Mouse (Mus musculus) myocyte (in vitro differentiated cells): ENCODE data around the gene Rab3d. TPM values are rescaled to one million over a fixed set of nuclear protein-coding genes. Genes with fewer than 3 reads are reported as not detected.
"Not testable (repeated sequence)": the region's sequence is repeated elsewhere in the genome, so short reads cannot be mapped to it uniquely, and the experiment has no call there.

Source experiments
- H3K27me3 ChIP-seq: one replicate; pipeline ENCODE4 v1.6.1; 2011; ENCODE audit not compliant: control insufficient read depth, insufficient read depth, insufficient read length
- H3K36me3 ChIP-seq: one replicate; pipeline ENCODE4 v1.6.1; 2011; ENCODE audit not compliant: control insufficient read depth, insufficient read depth
- H3K4me2 ChIP-seq: one replicate; pipeline ENCODE4 v1.6.1; 2011; ENCODE audit warnings: low read depth, control low read depth
- H3K4me3 ChIP-seq: one replicate; pipeline ENCODE4 v1.5.1; 2011; ENCODE audit warnings: mild to moderate bottlenecking, control low read depth, moderate library complexity
- H3K79me2 ChIP-seq: one replicate; pipeline ENCODE4 v1.6.1; 2011; ENCODE audit not compliant: control insufficient read depth, insufficient read depth
- H3ac ChIP-seq: one replicate; pipeline ENCODE4 v1.6.1; 2011; ENCODE audit not compliant: control insufficient read depth, insufficient read length
- CEBPB ChIP-seq: IDR thresholded peaks from 2 replicates; pipeline ENCODE4 v1.6.1; 2011; ENCODE audit warnings: mild to moderate bottlenecking, moderate library complexity; ENCODE audit not compliant: poor library complexity, insufficient read depth, severe bottlenecking
- E2F4 ChIP-seq: IDR thresholded peaks from one replicate; pipeline ENCODE4 v1.6.1; 2011; ENCODE audit warnings: mild to moderate bottlenecking, control low read depth, moderate library complexity; ENCODE audit not compliant: insufficient read depth
- MAX ChIP-seq: IDR thresholded peaks from one replicate; pipeline ENCODE4 v1.6.1; 2011; ENCODE audit warnings: low read depth, mild to moderate bottlenecking, control low read depth
- MYOD1 ChIP-seq, 3 experiments: IDR thresholded peaks; one replicate each; pipeline ENCODE4 v1.6.1; 2011; ENCODE audit warnings: control low read depth in 2 of 3, low read depth in 2 of 3, mild to moderate bottlenecking in 2 of 3, moderate library complexity in 1 of 3; ENCODE audit not compliant: insufficient read length in 2 of 3, control insufficient read depth in 1 of 3
- MYOG ChIP-seq, 3 experiments: IDR thresholded peaks; one replicate each; pipeline ENCODE4 v1.6.1; 2011; ENCODE audit warnings: control low read depth in 2 of 3, low read depth in 2 of 3, mild to moderate bottlenecking in 2 of 3; ENCODE audit not compliant: insufficient read length in 2 of 3, control insufficient read depth in 1 of 3, insufficient read depth in 1 of 3
- POLR2A ChIP-seq: IDR thresholded peaks from one replicate; pipeline ENCODE4 v1.6.1; 2011; ENCODE audit warnings: low read depth, mild to moderate bottlenecking, control low read depth, moderate library complexity; ENCODE audit not compliant: insufficient read length
- POLR2AphosphoS2 ChIP-seq: IDR thresholded peaks from one replicate; pipeline ENCODE4 v1.6.1; 2011; ENCODE audit warnings: low read depth, control low read depth; ENCODE audit not compliant: insufficient read length
- REST ChIP-seq: IDR thresholded peaks from one replicate; pipeline ENCODE4 v1.6.1; 2011; ENCODE audit warnings: mild to moderate bottlenecking, control low read depth, moderate library complexity; ENCODE audit not compliant: insufficient read depth, insufficient read length
- SRF ChIP-seq: IDR thresholded peaks from one replicate; pipeline ENCODE4 v1.6.1; 2011; ENCODE audit warnings: low read depth; ENCODE audit not compliant: control insufficient read depth, insufficient read length
- TCF12 ChIP-seq: IDR thresholded peaks from one replicate; pipeline ENCODE4 v1.6.1; 2011; ENCODE audit warnings: mild to moderate bottlenecking, control low read depth; ENCODE audit not compliant: poor library complexity, insufficient read depth, severe bottlenecking
- TCF3 ChIP-seq: IDR thresholded peaks from one replicate; pipeline ENCODE4 v1.6.1; 2011; ENCODE audit warnings: low read depth, control low read depth; ENCODE audit not compliant: insufficient read length
- USF1 ChIP-seq: IDR thresholded peaks from one replicate; pipeline ENCODE4 v1.6.1; 2011; ENCODE audit warnings: low read depth, mild to moderate bottlenecking, control low read depth, moderate library complexity
- polyA plus RNA-seq: library from polyadenylated mRNA; unstranded; fragments of >200 nt; fragmentation: generic; extraction: Trizol; gene quantifications from one replicate; pipeline ENCODE4 v1.2.1, GENCODE M21; 2012; ENCODE audit warnings: missing spikeins

Gene Rab3d
- polyA plus RNA-seq, 1 experiment: 24.1 TPM

- Histone ChIP-seq H3K27me3 (peaks cover 15% of the 10 kb centered on the region), H3K36me3 (no peaks in the 10 kb centered on the region), H3K4me2 (no peak overlapping the region), H3K4me3 (no peak overlapping the region), H3K79me2 (no peaks in the 10 kb centered on the region), H3ac (no peak overlapping the region)
- TF ChIP-seq POLR2AphosphoS2 (no peak), E2F4 (no peak), TCF12 (no peak), REST (no peak), MAX (no peak), MYOG (IDR thresholded peaks at IDR 0.05; ENCODE audit: control insufficient read depth in 1 of 3, insufficient read depth in 1 of 3, insufficient read length in 2 of 3, low read depth in 2 of 3) (no peak), CEBPB (no peak), POLR2A (no peak), SRF (no peak), MYOD1 (IDR thresholded peaks at IDR 0.05; ENCODE audit: control insufficient read depth in 1 of 3, insufficient read length in 2 of 3, low read depth in 2 of 3) (no peak), USF1 (no peak), TCF3 (no peak)
These were observed 50.3 kb downstream of the Rab3d start for GRCm38 (mm10) chr9:21867726-21868125.

- Histone ChIP-seq H3K4me2 (no peak overlapping the region), H3ac (no peak overlapping the region), H3K27me3 (peaks cover 5% of the 10 kb centered on the region), H3K4me3 (no peak overlapping the region), H3K36me3 (no peaks in the 10 kb centered on the region), H3K79me2 (no peaks in the 10 kb centered on the region)
- TF ChIP-seq MYOD1 (IDR thresholded peaks at IDR 0.05; ENCODE audit: control insufficient read depth in 1 of 3, insufficient read length in 2 of 3, low read depth in 2 of 3) (no peak), E2F4 (no peak), SRF (no peak), MYOG (IDR thresholded peaks at IDR 0.05; ENCODE audit: control insufficient read depth in 1 of 3, insufficient read depth in 1 of 3, insufficient read length in 2 of 3, low read depth in 2 of 3) (no peak), POLR2AphosphoS2 (no peak), TCF12 (no peak), USF1 (no peak), POLR2A (no peak), REST (no peak), MAX (no peak), CEBPB (no peak), TCF3 (no peak)
These were observed 51.4 kb downstream of the Rab3d start for GRCm38 (mm10) chr9:21866641-21867040.

GRCm38 (mm10) chr9:21865673-21866398 is 52.2 kb downstream of the Rab3d start:
- no peak overlapping the region for H3K4me2 ChIP-seq
- H3K79me2 ChIP-seq: no peaks in the 10 kb centered on the region
- H3K4me3 ChIP-seq: no peak overlapping the region
- no peaks in the 10 kb centered on the region for H3K27me3 ChIP-seq
- H3ac ChIP-seq: no peak overlapping the region
- TF ChIP-seq REST (no peak), MAX (no peak), TCF12 (no peak), SRF (no peak), TCF3 (no peak), E2F4 (no peak), USF1 (no peak), POLR2A (no peak), POLR2AphosphoS2 (no peak), CEBPB (no peak), MYOG (IDR thresholded peaks at IDR 0.05; ENCODE audit: control insufficient read depth in 1 of 3, insufficient read depth in 1 of 3, insufficient read length in 2 of 3, low read depth in 2 of 3) (no peak), MYOD1 (IDR thresholded peaks at IDR 0.05; ENCODE audit: control insufficient read depth in 1 of 3, insufficient read length in 2 of 3, low read depth in 2 of 3) (no peak)
- H3K36me3 ChIP-seq: no peaks in the 10 kb centered on the region

- no peak overlapping the region for H3K4me3 ChIP-seq
- no peak overlapping the region for H3K4me2 ChIP-seq
- H3ac ChIP-seq: no peak overlapping the region
- no peaks in the 10 kb centered on the region for H3K27me3 ChIP-seq
- no peaks in the 10 kb centered on the region for H3K36me3 ChIP-seq
- no peaks in the 10 kb centered on the region for H3K79me2 ChIP-seq
- TF ChIP-seq REST (no peak), E2F4 (no peak), POLR2AphosphoS2 (no peak), SRF (no peak), CEBPB (no peak), MYOG (IDR thresholded peaks at IDR 0.05; ENCODE audit: control insufficient read depth in 1 of 3, insufficient read depth in 1 of 3, insufficient read length in 2 of 3, low read depth in 2 of 3) (no peak), MAX (no peak), TCF12 (no peak), MYOD1 (IDR thresholded peaks at IDR 0.05; ENCODE audit: control insufficient read depth in 1 of 3, insufficient read length in 2 of 3, low read depth in 2 of 3) (no peak), TCF3 (no peak), USF1 (no peak), POLR2A (no peak)
These were observed 55.8 kb downstream of the Rab3d start for GRCm38 (mm10) chr9:21862181-21862580.

- not testable (repeated sequence) for H3K27me3 ChIP-seq, H3ac ChIP-seq, H3K36me3 ChIP-seq, H3K79me2 ChIP-seq, H3K4me3 ChIP-seq, H3K4me2 ChIP-seq
These were observed 57.6 kb downstream of the Rab3d start for GRCm38 (mm10) chr9:21860349-21860748.
